Mouse (Mus musculus) erythroblast, embryonic 14.5 days (primary cell): ENCODE data around the gene Pgf.

Experiments
- GATA1 ChIP-seq: IDR thresholded peaks from 2 replicates; pipeline ENCODE4 v1.6.1; 2012; ENCODE audit warnings: low read length, inconsistent platforms, mixed read lengths
- TAL1 ChIP-seq: IDR thresholded peaks from 3 replicates; pipeline ENCODE4 v1.6.1; 2012; ENCODE audit warnings: low read length, inconsistent platforms, mixed read lengths

GRCm38 (mm10) chr12:85170284-85170947 is 7.2 kb downstream of the Pgf start:
- TF ChIP-seq TAL1 (no peak), GATA1 (no peak)
